Mouse (Mus musculus): ENCODE data around the gene Gm5478. TPM values are rescaled to one million over a fixed set of nuclear protein-coding genes. Genes with fewer than 3 reads are reported as not detected.
"Not testable (repeated sequence)": the region's sequence is repeated elsewhere in the genome, so short reads cannot be mapped to it uniquely, and the experiment has no call there.

Gm5478 gene
- not detected for total RNA-seq (2018; cell fraction: chromatin; rRNA removed)
- total RNA-seq (2018; cell fraction: cytosol; rRNA removed), result not detected
- total RNA-seq (2018; cell fraction: nucleus; rRNA removed), result not detected
- polyA plus RNA-seq (2018), result not detected in 3 replicates

- H3K36me3 ChIP-seq (ENCODE audit: inconsistent target), result no peaks in the 10 kb centered on the region
- WGBS (ENCODE audit: missing documents), result 79% methylated on average over 3 of the region's 3 CpGs
These were observed at the start of gene Gm5478 for GRCm38 (mm10) chr15:101647280-101647679. Gm5478 (minus strand) TSS chr15:101647380.

GRCm38 (mm10) chr15:101694207-101694606 lies 47.0 kb upstream of the Gm5478 start, which contains the start of gene Krt6a:
Krt6a (minus strand) TSS chr15:101694307.
- WGBS (ENCODE audit: missing documents), result 96% methylated on average over 4 of the region's 5 CpGs
- Histone ChIP-seq H3K79me2 (ENCODE audit: inconsistent target) (no peaks in the 10 kb centered on the region), H3K36me3 (ENCODE audit: inconsistent target) (no peaks in the 10 kb centered on the region), H3K27ac (no peak within 1 kb of the TSS), H3K4me3 (ENCODE audit: inconsistent target) (no peak within 1 kb of the TSS)

More at GRCm38 (mm10) chr15:101647280-101647679, at the start of gene Gm5478:
- no peak within 1 kb of the TSS for H3K4me3 ChIP-seq (ENCODE audit: inconsistent target)
- no peak within 1 kb of the TSS for H3K27ac ChIP-seq
- H3K79me2 ChIP-seq (ENCODE audit: inconsistent target), result no peaks in the 10 kb centered on the region

GRCm38 (mm10) chr15:101690460-101690859 lies 43.3 kb upstream of the Gm5478 start:
- WGBS (ENCODE audit: missing documents), result 95% methylated on average over 4 of the region's 5 CpGs

GRCm38 (mm10) chr15:101688161-101688560 lies 41.0 kb upstream of the Gm5478 start:
- H3K79me2 ChIP-seq (ENCODE audit: inconsistent target), result no peaks in the 10 kb centered on the region
- H3K36me3 ChIP-seq (ENCODE audit: inconsistent target), result no peaks in the 10 kb centered on the region
- no peak overlapping the region for H3K4me3 ChIP-seq (ENCODE audit: inconsistent target)
- no peak overlapping the region for H3K27ac ChIP-seq
- 86% methylated on average over 2 of the region's 2 CpGs for WGBS (ENCODE audit: missing documents)

More at GRCm38 (mm10) chr15:101690460-101690859, 43.3 kb upstream of the Gm5478 start:
- not testable (repeated sequence) for H3K4me3 ChIP-seq (ENCODE audit: inconsistent target); H3K27ac ChIP-seq; H3K36me3 ChIP-seq (ENCODE audit: inconsistent target); H3K79me2 ChIP-seq (ENCODE audit: inconsistent target)

GRCm38 (mm10) chr15:101680187-101680586 lies 33.0 kb upstream of the Gm5478 start, which contains the start of gene Krt6b:
Krt6b (minus strand) TSS chr15:101680287.
- WGBS (ENCODE audit: missing documents), result 80% methylated on average over 2 of the region's 2 CpGs
- H3K27ac ChIP-seq, result no peak within 1 kb of the TSS
- no peak within 1 kb of the TSS for H3K4me3 ChIP-seq (ENCODE audit: inconsistent target)
- H3K79me2 ChIP-seq (ENCODE audit: inconsistent target), result no peaks in the 10 kb centered on the region
- no peaks in the 10 kb centered on the region for H3K36me3 ChIP-seq (ENCODE audit: inconsistent target)

GRCm38 (mm10) chr15:101675978-101676377 lies 28.8 kb upstream of the Gm5478 start:
- Histone ChIP-seq H3K36me3 (ENCODE audit: inconsistent target) (no peaks in the 10 kb centered on the region), H3K4me3 (ENCODE audit: inconsistent target) (no peak overlapping the region), H3K27ac (no peak overlapping the region), H3K79me2 (ENCODE audit: inconsistent target) (no peaks in the 10 kb centered on the region)
- 82% methylated on average over 1 of the region's 1 CpGs for WGBS (ENCODE audit: missing documents)

- no peaks in the 10 kb centered on the region for H3K36me3 ChIP-seq (ENCODE audit: inconsistent target)
- WGBS (ENCODE audit: missing documents), result 93% methylated on average over 5 of the region's 5 CpGs
- no peaks in the 10 kb centered on the region for H3K79me2 ChIP-seq (ENCODE audit: inconsistent target)
- no peak overlapping the region for H3K4me3 ChIP-seq (ENCODE audit: inconsistent target)
- no peak overlapping the region for H3K27ac ChIP-seq
These were observed 5.6 kb upstream of the Gm5478 start for GRCm38 (mm10) chr15:101652736-101653265.

- Histone ChIP-seq H3K79me2 (ENCODE audit: inconsistent target) (no peaks in the 10 kb centered on the region), H3K36me3 (ENCODE audit: inconsistent target) (no peaks in the 10 kb centered on the region), H3K27ac (no peak within 1 kb of the TSS)
These were observed 19.3 kb downstream of the Gm5478 start, which contains the start of gene Gm5414 for GRCm38 (mm10) chr15:101627884-101628283. Gm5414 (minus strand) TSS chr15:101628188.

GRCm38 (mm10) chr15:101599123-101599522 lies 48.1 kb downstream of the Gm5478 start:
- WGBS (ENCODE audit: missing documents), result 45% methylated on average over 6 of the region's 6 CpGs
- H3K79me2 ChIP-seq (ENCODE audit: inconsistent target), result no peaks in the 10 kb centered on the region
- no peaks in the 10 kb centered on the region for H3K36me3 ChIP-seq (ENCODE audit: inconsistent target)
- H3K27ac ChIP-seq, result no peak overlapping the region
- no peak overlapping the region for H3K4me3 ChIP-seq (ENCODE audit: inconsistent target)

More at GRCm38 (mm10) chr15:101627884-101628283, 19.3 kb downstream of the Gm5478 start, which contains the start of gene Gm5414:
- no peak within 1 kb of the TSS for H3K4me3 ChIP-seq (ENCODE audit: inconsistent target)
- WGBS (ENCODE audit: missing documents), result 91% methylated on average over 2 of the region's 2 CpGs

Other genes starting within 250 kb of the Gm5478 start
- gene Krt7, start 236.3 kb downstream of the Gm5478 start, polyA plus RNA-seq (2018), result not detected in 3 replicates
- not detected in 3 replicates for gene Krt87, start 208.6 kb downstream of the Gm5478 start, polyA plus RNA-seq (2018)
- not detected in 3 replicates for gene Krt88, start 199.6 kb downstream of the Gm5478 start, polyA plus RNA-seq (2018)
- gene Krt81, start 183.6 kb downstream of the Gm5478 start, polyA plus RNA-seq (2018), result not detected in 3 replicates
- not detected in 3 replicates for gene Krt86, start 173.9 kb downstream of the Gm5478 start, polyA plus RNA-seq (2018)
- gene Krt83, start 155.9 kb downstream of the Gm5478 start, polyA plus RNA-seq (2018), result not detected in 3 replicates
- gene Gm49425, start 130.1 kb downstream of the Gm5478 start, polyA plus RNA-seq (2018), result not detected in 3 replicates
- not detected in 3 replicates for gene Krt84, start 114.6 kb downstream of the Gm5478 start, polyA plus RNA-seq (2018)
- gene Krt82, start 96.7 kb downstream of the Gm5478 start, polyA plus RNA-seq (2018), result not detected in 3 replicates
- not detected in 3 replicates for gene Krt90, start 84.4 kb downstream of the Gm5478 start, polyA plus RNA-seq (2018)
- not detected in 3 replicates for gene Krt75, start 73.5 kb downstream of the Gm5478 start, polyA plus RNA-seq (2018)
- gene Gm5414, start 19.2 kb downstream of the Gm5478 start, polyA plus RNA-seq (2018), result not detected in 3 replicates
- not detected in 3 replicates for gene Krt6b, start 32.9 kb upstream of the Gm5478 start, polyA plus RNA-seq (2018)
- gene Krt6a, start 46.9 kb upstream of the Gm5478 start, polyA plus RNA-seq (2018), result not detected in 3 replicates
- gene Krt5, start 65.5 kb upstream of the Gm5478 start, polyA plus RNA-seq (2018), result not detected in 3 replicates
- gene Krt71, start 95.7 kb upstream of the Gm5478 start, polyA plus RNA-seq (2018), result not detected in 3 replicates
- gene Krt72, start 139.1 kb upstream of the Gm5478 start, polyA plus RNA-seq (2018), result not detected in 3 replicates
- gene Krt73, start 155.0 kb upstream of the Gm5478 start, polyA plus RNA-seq (2018), result not detected in 3 replicates
- not detected in 3 replicates for gene Krt2, start 170.8 kb upstream of the Gm5478 start, polyA plus RNA-seq (2018)
- not detected in 3 replicates for gene Krt1, start 203.4 kb upstream of the Gm5478 start, polyA plus RNA-seq (2018)
- not detected in 3 replicates for gene Krt77, start 222.3 kb upstream of the Gm5478 start, polyA plus RNA-seq (2018)
- gene Krt76, start 245.5 kb upstream of the Gm5478 start, polyA plus RNA-seq (2018), result not detected in 3 replicates

All from macrophage (primary cell).